Comparison of ENCODE assay signal across 17 mouse cellular contexts in the genomic region with DNA sequence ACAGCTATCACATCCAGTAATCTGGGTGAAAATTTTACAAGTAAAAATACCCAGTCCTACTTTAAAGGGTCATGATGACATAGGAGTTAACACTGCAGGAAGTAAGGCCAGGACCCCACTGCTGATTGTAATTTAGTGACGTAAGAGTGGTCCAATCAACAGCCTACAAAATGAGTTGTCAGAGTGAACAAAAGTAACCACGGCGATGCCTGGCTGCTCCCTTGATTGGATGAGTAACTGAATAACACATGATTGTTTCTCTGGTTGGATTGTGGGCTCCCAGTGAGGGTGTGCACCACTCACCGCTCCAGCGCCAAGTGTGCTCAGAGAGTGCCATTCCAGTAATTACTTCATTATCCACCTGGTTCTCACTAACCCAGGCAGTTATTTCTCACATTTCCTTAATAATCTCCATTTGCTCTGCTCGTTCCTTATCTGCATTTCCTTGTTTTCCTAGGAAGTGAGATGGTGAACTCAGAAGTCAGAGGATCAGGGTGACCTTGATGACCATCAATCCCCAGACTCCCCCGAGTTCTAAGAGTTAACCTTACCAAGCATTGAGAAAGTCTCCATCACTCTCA.
A peak's percentile ranks its signal among the peaks of the same experiment; 100 is the strongest.
DNase-seq lines count a peak whose midpoint lies in the region; ATAC-seq and TF ChIP-seq lines count a peak whose summit lies in the region.
"Had no signal": no experiment of that assay in that cellular context is flagged by ENCODE, and none has a peak within 500 bp of the region (broad histone marks: within the 10 kb centered on the region; RNA-seq: fewer than 3 reads in every experiment).

No protein-coding gene starts in this region.

- no peak overlapping the region for H3K27ac ChIP-seq in midbrain, embryonic 11.5 days (ENCODE audit: low read depth, low read length)
- H3K27ac ChIP-seq in midbrain, embryonic 10.5 days (replicated peaks): no peak overlapping the region
- H3K27ac ChIP-seq in forebrain, embryonic 12.5 days: no peak overlapping the region
- H3K27ac ChIP-seq in neural tube, embryonic 15.5 days (replicated peaks): no peak overlapping the region
- H3K27ac ChIP-seq in kidney, embryonic 14.5 days (ENCODE audit: low read depth, low read length): no peak overlapping the region
- H3K27ac ChIP-seq: heart, embryonic 13.5 days; limb, embryonic 15.5 days; macrophage had no signal

- 65% methylated on average over 7 of the region's 7 CpGs for WGBS in midbrain, embryonic 11.5 days
- WGBS in midbrain, embryonic 10.5 days: 66% methylated on average over 7 of the region's 7 CpGs
- 38% methylated on average over 7 of the region's 7 CpGs for WGBS in forebrain, embryonic 12.5 days
- 49% methylated on average over 7 of the region's 7 CpGs for WGBS in neural tube, embryonic 15.5 days
- WGBS in kidney, embryonic 14.5 days: 56% methylated on average over 7 of the region's 7 CpGs

- ATAC-seq in midbrain, embryonic 11.5 days (ENCODE audit: low FRiP score): peak; percentile 46; the same call in 1 of the 2 replicates
- ATAC-seq in forebrain, embryonic 12.5 days (ENCODE audit: low FRiP score): peak; percentile 85; the same call in 1 of the 2 replicates
- 0 out of 2 replicates have a peak, but pooled peaks have one; percentile 37 for ATAC-seq in neural tube, embryonic 15.5 days (ENCODE audit: low FRiP score)
- ATAC-seq in kidney, embryonic 14.5 days (ENCODE audit: low FRiP score, low TSS enrichment): no peak
- no peak for ATAC-seq in megakaryocyte, adult 5-6 weeks (ENCODE audit: poor library complexity, severe bottlenecking)

- H3K4me2 ChIP-seq in midbrain, embryonic 11.5 days: no peak overlapping the region
- no peak overlapping the region for H3K4me2 ChIP-seq in forebrain, embryonic 12.5 days
- H3K4me2 ChIP-seq in neural tube, embryonic 15.5 days: no peak overlapping the region
- H3K4me2 ChIP-seq in kidney, embryonic 14.5 days (replicated peaks; ENCODE audit: low read depth, low read length): no peak overlapping the region
- H3K4me2 ChIP-seq: heart, embryonic 13.5 days; limb, embryonic 15.5 days had no signal

- H3K36me3 ChIP-seq in midbrain, embryonic 11.5 days (ENCODE audit: control insufficient read depth, insufficient read depth, low read length): no peaks in the 10 kb centered on the region
- H3K36me3 ChIP-seq in midbrain, embryonic 10.5 days: no peaks in the 10 kb centered on the region
- no peaks in the 10 kb centered on the region for H3K36me3 ChIP-seq in forebrain, embryonic 12.5 days (replicated peaks)
- H3K36me3 ChIP-seq in neural tube, embryonic 15.5 days: no peaks in the 10 kb centered on the region
- no peaks in the 10 kb centered on the region for H3K36me3 ChIP-seq in kidney, embryonic 14.5 days (ENCODE audit: control insufficient read depth, insufficient read depth, low read length)
- H3K36me3 ChIP-seq: heart, embryonic 13.5 days; limb, embryonic 15.5 days had no signal

- TF ChIP-seq POLR2A in brain, embryonic 14.5 days (IDR thresholded peaks at IDR 0.05; ENCODE audit: borderline replicate concordance, extremely low read depth, insufficient read depth, insufficient read length, poor library complexity, severe bottlenecking): no peak

- H3K9me3 ChIP-seq in midbrain, embryonic 11.5 days (ENCODE audit: control insufficient read depth, low read length): no peaks in the 10 kb centered on the region
- H3K9me3 ChIP-seq in midbrain, embryonic 10.5 days (replicated peaks): no peaks in the 10 kb centered on the region
- H3K9me3 ChIP-seq in forebrain, embryonic 12.5 days: no peaks in the 10 kb centered on the region
- H3K9me3 ChIP-seq in neural tube, embryonic 15.5 days (replicated peaks): no peaks in the 10 kb centered on the region
- no peaks in the 10 kb centered on the region; the same call in 1 of the 2 replicates for H3K9me3 ChIP-seq in kidney, embryonic 14.5 days (ENCODE audit: control insufficient read depth, low read length)
- H3K9me3 ChIP-seq: heart, embryonic 13.5 days; limb, embryonic 15.5 days had no signal

- TF ChIP-seq CTCF in brain, embryonic 14.5 days (IDR thresholded peaks at IDR 0.05; ENCODE audit: borderline replicate concordance, extremely low read depth, insufficient read depth, insufficient read length): no peak

- H3K9ac ChIP-seq in midbrain, embryonic 11.5 days (ENCODE audit: low read length): no peak overlapping the region
- H3K9ac ChIP-seq in forebrain, embryonic 12.5 days: no peak overlapping the region
- no peak overlapping the region for H3K9ac ChIP-seq in neural tube, embryonic 15.5 days (replicated peaks)
- H3K9ac ChIP-seq in kidney, embryonic 14.5 days (ENCODE audit: low read depth, low read length): no peak overlapping the region
- H3K9ac ChIP-seq: heart, embryonic 13.5 days; limb, embryonic 15.5 days had no signal

- H3K4me1 ChIP-seq in midbrain, embryonic 11.5 days (ENCODE audit: control insufficient read depth, insufficient read depth, low read length): no peaks in the 10 kb centered on the region
- peaks cover 10% of the 10 kb centered on the region for H3K4me1 ChIP-seq in midbrain, embryonic 10.5 days
- H3K4me1 ChIP-seq in forebrain, embryonic 12.5 days: peaks cover 10% of the 10 kb centered on the region
- peaks cover 5% of the 10 kb centered on the region; the same call in 1 of the 2 replicates for H3K4me1 ChIP-seq in neural tube, embryonic 15.5 days
- H3K4me1 ChIP-seq in kidney, embryonic 14.5 days (ENCODE audit: control insufficient read depth, insufficient read depth, low read length): no peaks in the 10 kb centered on the region
- H3K4me1 ChIP-seq: limb, embryonic 15.5 days had no signal

- DNase-seq in midbrain, embryonic 11.5 days (ENCODE audit: low spot score, missing footprints): no peak
- no peak for DNase-seq in midbrain, embryonic 10.5 days (ENCODE audit: low spot score)
- DNase-seq in brain, embryonic 14.5 days (ENCODE audit: low read depth): peak; percentile 78
- DNase-seq: adrenal gland, postnatal 36 days; cerebellum, postnatal 10 days; gastrocnemius, postnatal 14 days; kidney, adult 11 months; kidney, postnatal 14 days; lung, adult 2 months; right cerebral cortex, postnatal 4 days had no signal

- H3K4me3 ChIP-seq in midbrain, embryonic 11.5 days (ENCODE audit: low read depth, low read length): no peak overlapping the region
- no peak overlapping the region for H3K4me3 ChIP-seq in midbrain, embryonic 10.5 days
- H3K4me3 ChIP-seq in forebrain, embryonic 12.5 days (replicated peaks): no peak overlapping the region
- no peak overlapping the region for H3K4me3 ChIP-seq in neural tube, embryonic 15.5 days (replicated peaks)
- no peak overlapping the region for H3K4me3 ChIP-seq in kidney, embryonic 14.5 days (ENCODE audit: low read length)
- H3K4me3 ChIP-seq: heart, embryonic 13.5 days; limb, embryonic 15.5 days had no signal

- H3K27me3 ChIP-seq in midbrain, embryonic 11.5 days (ENCODE audit: control insufficient read depth, insufficient read depth, low read length): no peaks in the 10 kb centered on the region
- no peaks in the 10 kb centered on the region for H3K27me3 ChIP-seq in midbrain, embryonic 10.5 days (ENCODE audit: low read depth, poor library complexity, severe bottlenecking)
- H3K27me3 ChIP-seq in forebrain, embryonic 12.5 days: no peaks in the 10 kb centered on the region
- H3K27me3 ChIP-seq in neural tube, embryonic 15.5 days (replicated peaks): no peaks in the 10 kb centered on the region
- H3K27me3 ChIP-seq in kidney, embryonic 14.5 days (ENCODE audit: control insufficient read depth, insufficient read depth, low read length): no peaks in the 10 kb centered on the region
- H3K27me3 ChIP-seq: heart, embryonic 13.5 days; limb, embryonic 15.5 days had no signal

Comparison
In these comparisons a context has a peak if more than half of its experiments do, and no peak if none do; other contexts are left out.
1. ATAC-seq: peak in midbrain, embryonic 11.5 days (single experiment), forebrain, embryonic 12.5 days (single experiment) and neural tube, embryonic 15.5 days (single experiment); none in kidney, embryonic 14.5 days (single experiment) and megakaryocyte, adult 5-6 weeks (single experiment).